In the genomic region with DNA sequence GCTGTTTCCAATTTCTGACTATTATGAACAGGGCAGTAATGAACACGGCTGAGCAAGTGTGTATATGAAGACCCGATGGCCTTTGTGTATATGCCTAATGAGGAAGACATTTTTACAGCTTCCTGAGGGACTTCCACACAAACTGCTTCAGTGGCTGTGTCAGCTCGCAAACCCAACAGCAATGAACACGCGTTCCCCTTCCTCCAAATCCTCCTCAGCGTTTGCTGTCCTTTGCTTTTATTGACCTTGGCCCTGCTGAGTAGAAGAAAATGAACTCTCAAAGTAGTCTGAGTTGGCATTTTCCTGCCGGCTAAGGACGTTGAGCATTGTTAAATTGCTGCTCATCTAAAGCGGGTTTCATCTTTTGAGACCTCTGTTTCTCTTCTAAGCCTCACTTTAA, we compare ENCODE assay signal across 27 mouse cellular contexts.
"Had no signal": no experiment of that assay in that cellular context is flagged by ENCODE, and none has a peak within 500 bp of the region (broad histone marks: within the 10 kb centered on the region; RNA-seq: fewer than 3 reads in every experiment).

No protein-coding gene starts in this region.

- H3K4me2 ChIP-seq: embryonic facial prominence, embryonic 12.5 days; embryonic facial prominence, embryonic 13.5 days; embryonic facial prominence, embryonic 15.5 days; forebrain, embryonic 12.5 days; forebrain, embryonic 13.5 days; forebrain, embryonic 15.5 days had no signal

- ATAC-seq: forebrain, embryonic 13.5 days; forebrain, embryonic 14.5 days; forebrain, embryonic 15.5 days; forebrain, embryonic 16.5 days; forebrain, postnatal 0 days had no signal

- H3K4me1 ChIP-seq: embryonic facial prominence, embryonic 12.5 days; embryonic facial prominence, embryonic 13.5 days; embryonic facial prominence, embryonic 15.5 days; forebrain, embryonic 10.5 days; forebrain, embryonic 12.5 days; forebrain, embryonic 13.5 days; forebrain, embryonic 15.5 days had no signal

- DNase-seq: cerebellum, adult 2 months; cerebellum, adult 8-10 months; cerebellum, adult 9-10 months; cerebellum, adult 9-11 months; cerebellum, postnatal 10 days; cerebellum, postnatal 14 days; cerebellum, postnatal 25 days; cerebellum, postnatal 36 days; embryo, embryonic 11 days; forebrain, postnatal 0 days; gastrocnemius, adult 2 months; gastrocnemius, postnatal 10 days; gastrocnemius, postnatal 14 days; gastrocnemius, postnatal 25 days; gastrocnemius, postnatal 36 days; heart, adult 2 months had no signal

- H3K27me3 ChIP-seq: embryonic facial prominence, embryonic 12.5 days; embryonic facial prominence, embryonic 13.5 days; embryonic facial prominence, embryonic 15.5 days; forebrain, embryonic 12.5 days; forebrain, embryonic 13.5 days; forebrain, embryonic 15.5 days had no signal

- H3K9ac ChIP-seq: embryonic facial prominence, embryonic 12.5 days; embryonic facial prominence, embryonic 13.5 days; embryonic facial prominence, embryonic 15.5 days; forebrain, embryonic 12.5 days; forebrain, embryonic 13.5 days; forebrain, embryonic 15.5 days; forebrain, postnatal 0 days had no signal

- H3K9me3 ChIP-seq: embryonic facial prominence, embryonic 10.5 days; embryonic facial prominence, embryonic 12.5 days; embryonic facial prominence, embryonic 13.5 days; embryonic facial prominence, embryonic 15.5 days; forebrain, embryonic 10.5 days; forebrain, embryonic 12.5 days; forebrain, embryonic 13.5 days; forebrain, embryonic 15.5 days had no signal

- H3K27ac ChIP-seq: embryonic facial prominence, embryonic 10.5 days; embryonic facial prominence, embryonic 12.5 days; embryonic facial prominence, embryonic 13.5 days; embryonic facial prominence, embryonic 15.5 days; forebrain, embryonic 10.5 days; forebrain, embryonic 12.5 days; forebrain, embryonic 13.5 days; forebrain, embryonic 15.5 days; gastrocnemius, adult 2 months; heart, adult 2 months had no signal

- H3K36me3 ChIP-seq: embryonic facial prominence, embryonic 10.5 days; embryonic facial prominence, embryonic 12.5 days; embryonic facial prominence, embryonic 13.5 days; embryonic facial prominence, embryonic 15.5 days; forebrain, embryonic 10.5 days; forebrain, embryonic 12.5 days; forebrain, embryonic 15.5 days had no signal

- H3K4me3 ChIP-seq: embryonic facial prominence, embryonic 10.5 days; embryonic facial prominence, embryonic 12.5 days; embryonic facial prominence, embryonic 13.5 days; embryonic facial prominence, embryonic 15.5 days; erythroblast, embryonic 14.5 days; forebrain, embryonic 10.5 days; forebrain, embryonic 12.5 days; forebrain, embryonic 13.5 days; forebrain, embryonic 15.5 days; gastrocnemius, adult 2 months; heart, adult 2 months had no signal
